8 mouse cellular contexts compared by ENCODE assay signal in the genomic region with DNA sequence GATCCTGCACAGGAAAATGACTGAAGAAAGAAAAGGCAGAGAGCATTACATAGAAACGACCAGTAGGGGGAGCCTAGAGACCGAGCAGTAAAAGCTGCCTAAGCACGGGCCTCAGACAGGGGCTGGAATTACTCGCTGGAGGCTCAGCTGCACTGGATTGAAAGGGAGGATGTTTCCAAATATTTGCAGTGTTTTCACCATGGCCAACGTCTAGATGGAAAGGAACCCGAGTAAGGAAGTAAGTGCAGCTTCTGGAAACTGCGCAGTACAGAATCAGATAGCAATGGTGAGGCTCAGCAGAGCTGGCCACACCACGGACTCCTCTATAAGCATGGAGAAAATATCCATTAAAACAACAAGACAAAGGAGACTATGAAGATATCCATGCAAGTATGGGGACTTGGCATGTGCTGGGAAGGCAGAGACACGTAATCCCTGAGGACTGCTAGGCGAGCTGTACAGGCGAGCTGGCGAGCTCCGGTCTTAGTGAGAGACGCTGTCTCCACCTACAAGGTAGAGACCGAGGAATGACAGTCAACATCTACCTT.
DNase-seq lines count a peak whose midpoint lies in the region; ATAC-seq and TF ChIP-seq lines count a peak whose summit lies in the region.

No protein-coding gene starts in this region.

- no peak overlapping the region for H3K9ac ChIP-seq in ES-E14 (ENCODE audit: insufficient read depth, low read depth, low read length, poor library complexity, severe bottlenecking)
- no peak overlapping the region for H3K9ac ChIP-seq in liver, embryonic 14.5 days (replicated peaks)
- H3K9ac ChIP-seq in neural tube, embryonic 12.5 days = no peak overlapping the region

- H3K4me3 ChIP-seq in ES-E14 (ENCODE audit: insufficient read depth in 1 of 2, low read depth in 1 of 2, low read length in 2 of 2, poor library complexity in 1 of 2, severe bottlenecking in 1 of 2) = no peak overlapping the region
- H3K4me3 ChIP-seq in forebrain, embryonic 10.5 days = no peak overlapping the region
- no peak overlapping the region for H3K4me3 ChIP-seq in liver, embryonic 14.5 days (ENCODE audit: insufficient read depth in 1 of 2, low read depth in 2 of 2, low read length in 2 of 2)
- no peak overlapping the region for H3K4me3 ChIP-seq in neural tube, embryonic 12.5 days

- H3K4me2 ChIP-seq in liver, embryonic 14.5 days (ENCODE audit: low read depth) = no peak overlapping the region
- no peak overlapping the region for H3K4me2 ChIP-seq in neural tube, embryonic 12.5 days (replicated peaks)

- no peaks in the 10 kb centered on the region for H3K27me3 ChIP-seq in forebrain, embryonic 10.5 days (ENCODE audit: poor library complexity, severe bottlenecking)
- H3K27me3 ChIP-seq in liver, embryonic 14.5 days (ENCODE audit: control insufficient read depth, insufficient read depth, low read length) = no peaks in the 10 kb centered on the region
- no peaks in the 10 kb centered on the region for H3K27me3 ChIP-seq in neural tube, embryonic 12.5 days (replicated peaks)

- H3K9me3 ChIP-seq in ES-E14 (ENCODE audit: control insufficient read depth, insufficient read depth, low read depth, low read length) = no peaks in the 10 kb centered on the region
- H3K9me3 ChIP-seq in forebrain, embryonic 10.5 days = no peaks in the 10 kb centered on the region
- H3K9me3 ChIP-seq in liver, embryonic 14.5 days (ENCODE audit: control insufficient read depth, low read length) = no peaks in the 10 kb centered on the region
- no peaks in the 10 kb centered on the region for H3K9me3 ChIP-seq in neural tube, embryonic 12.5 days

- peak; percentile 89 for TF ChIP-seq CTCF in liver, embryonic 14.5 days (IDR thresholded peaks at IDR 0.05; ENCODE audit: low read depth)

- no peak overlapping the region for H3K27ac ChIP-seq in ES-E14 (ENCODE audit: insufficient read depth, low read depth, low read length, poor library complexity, severe bottlenecking)
- H3K27ac ChIP-seq in forebrain, embryonic 10.5 days = no peak overlapping the region
- H3K27ac ChIP-seq in liver, embryonic 14.5 days = no peak overlapping the region
- H3K27ac ChIP-seq in neural tube, embryonic 12.5 days = no peak overlapping the region

- in situ Hi-C loops in ES-E14 (cut with MboI; ENCODE audit: low sequenced_read_pairs in 2 of 2, unreplicated experiment in 2 of 2) = loop anchor here in 1 of 2 experiments (10.0 kb wide), 1 partner anchor 523 kb away; no protein-coding TSS in a partner anchor

- intact Hi-C loops in heart, postnatal 14 days (cut with DNase I) = loop anchor here (1.0 to 10.0 kb wide), 4 partner anchors 305 to 793 kb away; no protein-coding TSS in a partner anchor

- H3K36me3 ChIP-seq in ES-E14 (ENCODE audit: control insufficient read depth, insufficient read depth, low read length, poor library complexity, severe bottlenecking) = no peaks in the 10 kb centered on the region
- H3K36me3 ChIP-seq in forebrain, embryonic 10.5 days (replicated peaks) = no peaks in the 10 kb centered on the region
- H3K36me3 ChIP-seq in liver, embryonic 14.5 days (replicated peaks; ENCODE audit: control insufficient read depth, insufficient read depth, low read depth) = no peaks in the 10 kb centered on the region
- no peaks in the 10 kb centered on the region for H3K36me3 ChIP-seq in neural tube, embryonic 12.5 days

- ATAC-seq in liver, embryonic 14.5 days (ENCODE audit: insufficient read depth) = no peak; the same call in 1 of the 2 replicates
- ATAC-seq in neural tube, embryonic 12.5 days (ENCODE audit: low FRiP score, low read depth) = peak; percentile 82

- peak; percentile 50 for DNase-seq in ES-E14 (ENCODE audit: low read depth, low spot score)
- DNase-seq in c-Kit-positive CD71-negative TER-119-negative erythroid progenitor cells, embryonic 14.5 days (ENCODE audit: low read depth) = peak; percentile 51
- peak; percentile 61 for DNase-seq in forebrain, embryonic 10.5 days (ENCODE audit: extremely low spot score, low spot score)
- DNase-seq in heart, postnatal 14 days = peak; percentile 47 to 75
- peak; percentile 62 to 69 for DNase-seq in kidney, postnatal 36 days
- DNase-seq in liver, embryonic 14.5 days (ENCODE audit: low read depth in 3 of 3, low spot score in 3 of 3) = peak; percentile 7 to 29 (median 12)
- DNase-seq in testis, postnatal 10 days (ENCODE audit: low spot score) = peak; percentile 62

- no peak for TF ChIP-seq EP300 in liver, embryonic 14.5 days (IDR thresholded peaks at IDR 0.05; ENCODE audit: low read depth)

- WGBS in forebrain, embryonic 10.5 days = 55% methylated on average over 15 of the region's 15 CpGs
- WGBS in liver, embryonic 14.5 days (ENCODE audit: insufficient replicate concordance) = 49% methylated on average over 15 of the region's 15 CpGs
- 54% methylated on average over 15 of the region's 15 CpGs for WGBS in neural tube, embryonic 12.5 days

- H3K4me1 ChIP-seq in ES-E14 (ENCODE audit: control insufficient read depth in 2 of 2, insufficient read depth in 2 of 2, low read length in 2 of 2, poor library complexity in 1 of 2) = no peaks in the 10 kb centered on the region
- peaks cover 13% of the 10 kb centered on the region for H3K4me1 ChIP-seq in forebrain, embryonic 10.5 days
- no peaks in the 10 kb centered on the region; a peak in 1 of 4 replicates for H3K4me1 ChIP-seq in liver, embryonic 14.5 days (replicated peaks; ENCODE audit: control insufficient read depth in 2 of 2, insufficient read depth in 2 of 2, low read length in 1 of 2)
- no peaks in the 10 kb centered on the region for H3K4me1 ChIP-seq in neural tube, embryonic 12.5 days

TF ChIP-seq in ES-E14, 5 proteins besides CTCF, POLR2A, EP300 and RAD21:
- peak; percentile 99 for TF ChIP-seq ZC3H11A (IDR thresholded peaks at IDR 0.05; ENCODE audit: borderline replicate concordance, low read depth, low read length)
- no peak for TF ChIP-seq ZNF384 (IDR thresholded peaks at IDR 0.05; ENCODE audit: low read depth, low read length)

Comparison
In these comparisons a context has a peak if more than half of its experiments do, and no peak if none do; other contexts are left out.
1. DNase-seq: peak in every context shown above with its lines; median percentile 66 in kidney, postnatal 36 days; 62 in testis, postnatal 10 days; 61 in forebrain, embryonic 10.5 days; 61 in heart, postnatal 14 days; 51 in c-Kit-positive CD71-negative TER-119-negative erythroid progenitor cells, embryonic 14.5 days; 50 in ES-E14; 12 in liver, embryonic 14.5 days.